Mouse (Mus musculus) left cerebral cortex, adult 2 months (tissue): ENCODE results near the gene Fhl2. TPM values are rescaled to one million over a fixed set of nuclear protein-coding genes. Genes with fewer than 3 reads are reported as not detected.

Source experiments
- DNase-seq, 2 experiments: peaks; one replicate each; pipeline ENCODE4 v3.0.0; 2021 to 2022; ENCODE audit warnings: low spot score in 2 of 2, mixed read lengths in 1 of 2; ENCODE audit errors: extremely low spot score in 1 of 2
- H3K27ac ChIP-seq: fragments of 200-600 bp; 2 replicates; pipeline ENCODE4 v1.8.1; 2022
- H3K4me3 ChIP-seq: fragments of 200-600 bp; 2 replicates; pipeline ENCODE4 v1.8.1; 2022
- CTCF ChIP-seq: fragments of 200-600 bp; IDR thresholded peaks from 2 replicates; pipeline ENCODE4 v1.8.1; 2022; ENCODE audit warnings: antibody characterized with exemption, mild to moderate bottlenecking, moderate library complexity
- intact Hi-C: fragments of 180-260 bp; cut with DNase I; formaldehyde crosslinking; loops from one replicate; pipeline ENCODE4 v1.15.1; 2025
- total RNA-seq, 2 experiments: library from RNA; stranded (reverse); gene quantifications; 2 replicates each; pipeline ENCODE4 v1.2.3; 2021

The Fhl2 gene
- total RNA-seq, 2 experiments from 2014 or later, result 56.3 to 62.8 TPM

- intact Hi-C loops, result loop anchor here (5.0 kb wide), 1 partner anchor 34 kb away; the partner anchor contains the start of gene Fhl2
- peak overlapping the region; percentile 97 for H3K27ac ChIP-seq
- H3K4me3 ChIP-seq, result peak overlapping the region; percentile 81
- peak; percentile 72 to 78 for DNase-seq
- TF ChIP-seq CTCF, result no peak
Observed at GRCm38 (mm10) chr1:43163467-43164418, 33.0 kb downstream of the Fhl2 start.

- no peak for DNase-seq
- TF ChIP-seq CTCF, result no peak
- intact Hi-C loops, result loop anchor here (5.0 kb wide), 1 partner anchor 34 kb away; the partner anchor contains the start of gene Fhl2
- H3K4me3 ChIP-seq, result peak overlapping the region; percentile 81
- peak overlapping the region; percentile 97 for H3K27ac ChIP-seq
Observed at GRCm38 (mm10) chr1:43163084-43163466, 33.7 kb downstream of the Fhl2 start.

- no peak for TF ChIP-seq CTCF
- peak overlapping the region; percentile 61 for H3K27ac ChIP-seq
- DNase-seq, result no peak
- peak overlapping the region; percentile 81 for H3K4me3 ChIP-seq
- intact Hi-C loops, result loop anchor here (5.0 kb wide), 1 partner anchor 35 kb away; the partner anchor contains the start of gene Fhl2
Observed at GRCm38 (mm10) chr1:43162394-43162793, 34.4 kb downstream of the Fhl2 start.

GRCm38 (mm10) chr1:43159429-43159828 is 37.4 kb downstream of the Fhl2 start:
- intact Hi-C loops, result no loop called here
- Histone ChIP-seq H3K4me3 (no peak overlapping the region), H3K27ac (peak overlapping the region; percentile 15; the same call in 1 of the 2 replicates)
- DNase-seq, result no peak
- no peak for TF ChIP-seq CTCF

GRCm38 (mm10) chr1:43157907-43158306 is 38.9 kb downstream of the Fhl2 start:
- DNase-seq, result no peak
- H3K4me3 ChIP-seq, result no peak overlapping the region
- no peak for TF ChIP-seq CTCF
- H3K27ac ChIP-seq, result no peak overlapping the region
- intact Hi-C loops, result no loop called here

- intact Hi-C loops, result no loop called here
- TF ChIP-seq CTCF, result no peak
- Histone ChIP-seq H3K27ac (no peak overlapping the region), H3K4me3 (no peak overlapping the region)
- no peak for DNase-seq
Observed at GRCm38 (mm10) chr1:43154491-43154890, 42.3 kb downstream of the Fhl2 start.

GRCm38 (mm10) chr1:43153538-43153937 is 43.2 kb downstream of the Fhl2 start:
- intact Hi-C loops, result no loop called here
- no peak for TF ChIP-seq CTCF
- no peak for DNase-seq
- H3K4me3 ChIP-seq, result no peak overlapping the region
- peak overlapping the region; percentile 12; the same call in 1 of the 2 replicates for H3K27ac ChIP-seq

- DNase-seq, result no peak
- intact Hi-C loops, result no loop called here
- H3K4me3 ChIP-seq, result no peak overlapping the region
- TF ChIP-seq CTCF, result no peak
- no peak overlapping the region for H3K27ac ChIP-seq
Observed at GRCm38 (mm10) chr1:43152626-43153025, 44.2 kb downstream of the Fhl2 start.

GRCm38 (mm10) chr1:43150225-43150624 is 46.6 kb downstream of the Fhl2 start:
- no peak for TF ChIP-seq CTCF
- intact Hi-C loops, result no loop called here
- Histone ChIP-seq H3K4me3 (no peak overlapping the region), H3K27ac (no peak overlapping the region)
- no peak for DNase-seq

- intact Hi-C loops, result no loop called here
- H3K27ac ChIP-seq, result no peak overlapping the region
- no peak for DNase-seq
- TF ChIP-seq CTCF, result no peak
- H3K4me3 ChIP-seq, result no peak overlapping the region
Observed at GRCm38 (mm10) chr1:43147474-43147873, 49.3 kb downstream of the Fhl2 start.

- Histone ChIP-seq H3K4me3 (no peak overlapping the region), H3K27ac (peak overlapping the region; percentile 48; the same call in 1 of the 2 replicates)
- DNase-seq, result no peak
- no peak for TF ChIP-seq CTCF
- intact Hi-C loops, result no loop called here
Observed at GRCm38 (mm10) chr1:43145388-43145787, 51.4 kb downstream of the Fhl2 start.

- TF ChIP-seq CTCF, result no peak
- Histone ChIP-seq H3K27ac (peak overlapping the region; percentile 40), H3K4me3 (no peak overlapping the region)
- DNase-seq, result no peak
- intact Hi-C loops, result no loop called here
Observed at GRCm38 (mm10) chr1:43144338-43144906, 52.4 kb downstream of the Fhl2 start.
